Mouse (Mus musculus) limb, embryonic 15.5 days (tissue): ENCODE measurements around the gene Atg4d. TPM values are rescaled to one million over a fixed set of nuclear protein-coding genes. Genes with fewer than 3 reads are reported as not detected.
A peak's percentile ranks its signal among the peaks of the same experiment; 100 is the strongest.
"Not testable (repeated sequence)": the region's sequence is repeated elsewhere in the genome, so short reads cannot be mapped to it uniquely, and the experiment has no call there.

Experiments used
- ATAC-seq: fragments of 200-750 bp; cut with Nextera tagmentation; 2 replicates; pipeline ENCODE4 v1.8.0; 2017; ENCODE audit warnings: low read depth, moderate TSS enrichment; ENCODE audit not compliant: insufficient number of reproducible peaks, low FRiP score, low TSS enrichment
- H3K27ac ChIP-seq: fragments of 300-500 bp; sonication (generic); 2 replicates; pipeline ENCODE4 v1.5.1; 2015; ENCODE audit warnings: moderate library complexity, mild to moderate bottlenecking, inconsistent platforms
- H3K27me3 ChIP-seq: fragments of 300-500 bp; sonication (generic); 2 replicates; pipeline ENCODE4 v1.6.1; 2015; ENCODE audit warnings: inconsistent platforms
- H3K36me3 ChIP-seq: fragments of 300-500 bp; sonication (generic); 2 replicates; pipeline ENCODE4 v1.6.1; 2015; ENCODE audit warnings: inconsistent platforms
- H3K4me1 ChIP-seq: fragments of 300-500 bp; sonication (generic); 2 replicates; pipeline ENCODE4 v1.6.1; 2015; ENCODE audit warnings: inconsistent platforms
- H3K4me2 ChIP-seq: fragments of 300-500 bp; sonication (generic); 2 replicates; pipeline ENCODE4 v1.6.1; 2015; ENCODE audit warnings: mild to moderate bottlenecking, inconsistent platforms
- H3K4me3 ChIP-seq: fragments of 300-500 bp; sonication (generic); 2 replicates; pipeline ENCODE4 v1.5.1; 2015; ENCODE audit warnings: mild to moderate bottlenecking, inconsistent platforms
- H3K9ac ChIP-seq: fragments of 300-500 bp; sonication (generic); 2 replicates; pipeline ENCODE4 v1.6.1; 2015; ENCODE audit warnings: inconsistent platforms
- H3K9me3 ChIP-seq: fragments of 300-500 bp; sonication (generic); 2 replicates; pipeline ENCODE4 v1.6.1; 2016; ENCODE audit warnings: inconsistent platforms
- WGBS: fragments of 180-500 bp; shearing (Covaris S2); methylation state at CpG from one replicate; pipeline ENCODE4 v1.1.7; 2015; 5-methylcytosine and 5-hydroxymethylcytosine counted together
- polyA plus RNA-seq: library from polyadenylated mRNA; unstranded; fragments of >200 nt; fragmentation: Nextera tagmentation; extraction: Ambion mirVana; gene quantifications from 2 replicates; pipeline ENCODE4 v1.2.1, GENCODE M21; 2015

Gene Atg4d
- polyA plus RNA-seq = 40.8 and 44.2 TPM in 2 replicates

GRCm38 (mm10) chr9:21265000-21265561 lies at the start of gene Atg4d:
Atg4d (plus strand) TSS chr9:21265293.
- Histone ChIP-seq H3K9ac (peak within 1 kb of the TSS; percentile 82), H3K36me3 (peaks cover 29% of the 10 kb centered on the region), H3K4me2 (peak within 1 kb of the TSS; percentile 81), H3K4me3 (peak within 1 kb of the TSS; percentile 95), H3K27ac (peak within 1 kb of the TSS; percentile 90), H3K27me3 (no peaks in the 10 kb centered on the region), H3K4me1 (peaks cover 25% of the 10 kb centered on the region), H3K9me3 (no peaks in the 10 kb centered on the region)
- ATAC-seq = peak; percentile 98
- WGBS = under 1% methylated on average over 49 of the region's 49 CpGs

GRCm38 (mm10) chr9:21216050-21216841 lies 48.8 kb upstream of the Atg4d start:
- Histone ChIP-seq H3K4me2 (no peak overlapping the region), H3K9me3 (no peaks in the 10 kb centered on the region), H3K4me1 (peaks cover 6% of the 10 kb centered on the region; the same call in 1 of the 2 replicates), H3K27me3 (no peaks in the 10 kb centered on the region), H3K36me3 (no peaks in the 10 kb centered on the region), H3K4me3 (no peak overlapping the region), H3K9ac (no peak overlapping the region), H3K27ac (no peak overlapping the region)
- no peak for ATAC-seq
- WGBS = 63% methylated on average over 24 of the region's 25 CpGs

GRCm38 (mm10) chr9:21219820-21220219 lies 45.3 kb upstream of the Atg4d start:
- WGBS = 54% methylated on average over 3 of the region's 3 CpGs
- Histone ChIP-seq H3K4me3 (no peak overlapping the region), H3K9ac (no peak overlapping the region), H3K4me1 (peaks cover 7% of the 10 kb centered on the region), H3K9me3 (no peaks in the 10 kb centered on the region), H3K27ac (no peak overlapping the region), H3K27me3 (no peaks in the 10 kb centered on the region), H3K4me2 (no peak overlapping the region), H3K36me3 (no peaks in the 10 kb centered on the region)
- no peak for ATAC-seq

GRCm38 (mm10) chr9:21220490-21221382 lies 44.4 kb upstream of the Atg4d start:
- peak overlapping the region; percentile 29 for H3K4me2 ChIP-seq
- WGBS = 14% methylated on average over 21 of the region's 21 CpGs
- no peaks in the 10 kb centered on the region for H3K9me3 ChIP-seq
- no peak overlapping the region for H3K9ac ChIP-seq
- no peaks in the 10 kb centered on the region for H3K36me3 ChIP-seq
- peak overlapping the region; percentile 21 for H3K4me3 ChIP-seq
- ATAC-seq = peak; percentile 27; the same call in 1 of the 2 replicates
- no peak overlapping the region for H3K27ac ChIP-seq
- peaks cover 13% of the 10 kb centered on the region for H3K4me1 ChIP-seq
- H3K27me3 ChIP-seq = no peaks in the 10 kb centered on the region

GRCm38 (mm10) chr9:21221383-21221929 lies 43.6 kb upstream of the Atg4d start:
- WGBS = 14% methylated on average over 7 of the region's 7 CpGs
- H3K4me2 ChIP-seq = no peak overlapping the region
- no peak for ATAC-seq

GRCm38 (mm10) chr9:21223490-21223889 lies 41.6 kb upstream of the Atg4d start:
- not testable (repeated sequence) for H3K36me3 ChIP-seq, H3K4me3 ChIP-seq, H3K4me2 ChIP-seq, H3K9me3 ChIP-seq, H3K27me3 ChIP-seq, ATAC-seq, H3K27ac ChIP-seq, H3K9ac ChIP-seq
- H3K4me1 ChIP-seq = peaks cover 25% of the 10 kb centered on the region
- WGBS = 91% methylated on average over 2 of the region's 2 CpGs

More at GRCm38 (mm10) chr9:21221383-21221929, 43.6 kb upstream of the Atg4d start:
- Histone ChIP-seq H3K27me3 (no peaks in the 10 kb centered on the region), H3K27ac (no peak overlapping the region), H3K4me3 (no peak overlapping the region), H3K4me1 (peaks cover 13% of the 10 kb centered on the region), H3K9ac (no peak overlapping the region), H3K9me3 (no peaks in the 10 kb centered on the region), H3K36me3 (no peaks in the 10 kb centered on the region)

- Histone ChIP-seq H3K4me1 (peaks cover 28% of the 10 kb centered on the region), H3K9ac (no peak overlapping the region), H3K27me3 (no peaks in the 10 kb centered on the region), H3K36me3 (0 out of 2 replicates have a peak, but pooled peaks cover 3% of the 10 kb centered on the region), H3K9me3 (no peaks in the 10 kb centered on the region), H3K4me2 (no peak overlapping the region), H3K4me3 (no peak overlapping the region), H3K27ac (no peak overlapping the region)
- ATAC-seq = no peak
- WGBS = 94% methylated on average over 6 of the region's 6 CpGs
Observed at GRCm38 (mm10) chr9:21223906-21224305, 41.2 kb upstream of the Atg4d start.

GRCm38 (mm10) chr9:21224576-21225414 lies 40.3 kb upstream of the Atg4d start:
- peak overlapping the region; percentile 46 for H3K4me2 ChIP-seq
- H3K4me3 ChIP-seq = peak overlapping the region; percentile 34
- no peaks in the 10 kb centered on the region for H3K9me3 ChIP-seq
- H3K27ac ChIP-seq = peak overlapping the region; percentile 38; the same call in 1 of the 2 replicates
- H3K36me3 ChIP-seq = peaks cover 12% of the 10 kb centered on the region
- peaks cover 28% of the 10 kb centered on the region for H3K4me1 ChIP-seq
- ATAC-seq = peak; percentile 46; the same call in 1 of the 2 replicates
- H3K9ac ChIP-seq = no peak overlapping the region
- H3K27me3 ChIP-seq = no peaks in the 10 kb centered on the region
- 18% methylated on average over 26 of the region's 26 CpGs for WGBS

GRCm38 (mm10) chr9:21225415-21225758 lies 39.7 kb upstream of the Atg4d start:
- 6% methylated on average over 7 of the region's 7 CpGs for WGBS
- H3K4me3 ChIP-seq = peak overlapping the region; percentile 34
- H3K9ac ChIP-seq = no peak overlapping the region
- no peaks in the 10 kb centered on the region for H3K9me3 ChIP-seq
- peaks cover 18% of the 10 kb centered on the region for H3K36me3 ChIP-seq
- H3K4me2 ChIP-seq = peak overlapping the region; percentile 46
- H3K4me1 ChIP-seq = peaks cover 28% of the 10 kb centered on the region
- H3K27ac ChIP-seq = peak overlapping the region; percentile 38
- H3K27me3 ChIP-seq = no peaks in the 10 kb centered on the region
- ATAC-seq = no peak; the same call in 1 of the 2 replicates

- Histone ChIP-seq H3K4me3 (peak overlapping the region; percentile 27), H3K27ac (no peak overlapping the region; the same call in 1 of the 2 replicates), H3K9me3 (no peaks in the 10 kb centered on the region), H3K4me1 (peaks cover 26% of the 10 kb centered on the region), H3K27me3 (no peaks in the 10 kb centered on the region), H3K36me3 (peaks cover 38% of the 10 kb centered on the region), H3K4me2 (peak overlapping the region; percentile 45), H3K9ac (0 out of 2 replicates have a peak overlapping the region, but pooled peaks have one; percentile 5)
- WGBS = 14% methylated on average over 16 of the region's 16 CpGs
- ATAC-seq = no peak
Observed at GRCm38 (mm10) chr9:21227342-21227741, 37.8 kb upstream of the Atg4d start.

GRCm38 (mm10) chr9:21231551-21231950 lies 33.5 kb upstream of the Atg4d start:
- no peak overlapping the region for H3K27ac ChIP-seq
- H3K4me2 ChIP-seq = no peak overlapping the region
- no peaks in the 10 kb centered on the region for H3K27me3 ChIP-seq
- 66% methylated on average over 23 of the region's 23 CpGs for WGBS
- H3K9me3 ChIP-seq = no peaks in the 10 kb centered on the region
- ATAC-seq = no peak
- no peak overlapping the region for H3K9ac ChIP-seq
- H3K4me3 ChIP-seq = no peak overlapping the region
- peaks cover 20% of the 10 kb centered on the region for H3K4me1 ChIP-seq
- peaks cover 72% of the 10 kb centered on the region for H3K36me3 ChIP-seq
